Mouse (Mus musculus) ovary, postnatal 36 days (tissue): ENCODE measurements around the gene Dot1l.
A peak's percentile ranks its signal among the peaks of the same experiment; 100 is the strongest.
"Not testable (repeated sequence)": the region's sequence is repeated elsewhere in the genome, so short reads cannot be mapped to it uniquely, and the experiment has no call there.

ENCODE experiments used
- DNase-seq: peaks from one replicate; pipeline ENCODE4 v3.0.0; 2022; ENCODE audit warnings: low spot score, mixed read lengths

Dot1l gene

GRCm38 (mm10) chr10:80812391-80813041 lies 57.5 kb downstream of the Dot1l start:
- DNase-seq, result no peak

- DNase-seq, result no peak
These were observed 58.4 kb downstream of the Dot1l start, which contains the start of gene Jsrp1 for GRCm38 (mm10) chr10:80813366-80813765. Gene Jsrp1, minus strand, starts transcription at chr10:80813498.

GRCm38 (mm10) chr10:80814800-80815199 lies 59.8 kb downstream of the Dot1l start:
- DNase-seq, result no peak

GRCm38 (mm10) chr10:80816303-80816702 lies 61.3 kb downstream of the Dot1l start:
- not testable (repeated sequence) for DNase-seq

- no peak for DNase-seq
These were observed 62.2 kb downstream of the Dot1l start for GRCm38 (mm10) chr10:80817164-80817563.

GRCm38 (mm10) chr10:80817955-80818354 lies 62.9 kb downstream of the Dot1l start:
- DNase-seq, result not testable (repeated sequence)

- no peak for DNase-seq
These were observed 63.7 kb downstream of the Dot1l start for GRCm38 (mm10) chr10:80818599-80819281.

- no peak for DNase-seq
These were observed 64.4 kb downstream of the Dot1l start for GRCm38 (mm10) chr10:80819406-80819805.

- DNase-seq, result no peak
These were observed 67.0 kb downstream of the Dot1l start for GRCm38 (mm10) chr10:80821991-80822390.

- no peak for DNase-seq
These were observed 67.5 kb downstream of the Dot1l start for GRCm38 (mm10) chr10:80822528-80822927.

GRCm38 (mm10) chr10:80823316-80823715 lies 68.3 kb downstream of the Dot1l start:
- DNase-seq, result no peak

- no peak for DNase-seq
These were observed 69.0 kb downstream of the Dot1l start for GRCm38 (mm10) chr10:80823847-80824643.

- no peak for DNase-seq
These were observed 69.8 kb downstream of the Dot1l start for GRCm38 (mm10) chr10:80824827-80825226.

- peak; percentile 96 for DNase-seq
These were observed 71.4 kb downstream of the Dot1l start, which contains the start of gene Oaz1 for GRCm38 (mm10) chr10:80826151-80827062. Gene Oaz1, plus strand, starts transcription at chr10:80826656.

GRCm38 (mm10) chr10:80827063-80827869 lies 72.3 kb downstream of the Dot1l start:
- no peak for DNase-seq

- no peak for DNase-seq
These were observed 72.9 kb downstream of the Dot1l start for GRCm38 (mm10) chr10:80827870-80828420.

- DNase-seq, result not testable (repeated sequence)
These were observed 73.6 kb downstream of the Dot1l start for GRCm38 (mm10) chr10:80828587-80828986.

- DNase-seq, result no peak
These were observed 74.6 kb downstream of the Dot1l start for GRCm38 (mm10) chr10:80829359-80830278.

- peak; percentile 46 for DNase-seq
These were observed 76.1 kb downstream of the Dot1l start for GRCm38 (mm10) chr10:80831136-80831535.
